Mouse (Mus musculus): ENCODE measurements around the gene Inpp5d.

- TF ChIP-seq CTCF (IDR thresholded peaks at IDR 0.05; ENCODE audit: low read depth) (no peak), EP300 (IDR thresholded peaks at IDR 0.05; ENCODE audit: low read depth) (no peak)
Observed at GRCm38 (mm10) chr1:87730271-87730670, 110.2 kb downstream of the Inpp5d start.
